Mouse (Mus musculus): ENCODE results near the gene Gm17019.
"Not testable (repeated sequence)": the region's sequence is repeated elsewhere in the genome, so short reads cannot be mapped to it uniquely, and the experiment has no call there.

Gm17019 gene

GRCm38 (mm10) chr5:14997556-14997955, 35.2 kb downstream of the Gm17019 start:
- in situ Hi-C loops (cut with MboI; ENCODE audit: low sequenced_read_pairs): not testable (repeated sequence)

GRCm38 (mm10) chr5:14996670-14997249, 36.0 kb downstream of the Gm17019 start:
- in situ Hi-C loops (cut with MboI; ENCODE audit: low sequenced_read_pairs): not testable (repeated sequence)

- in situ Hi-C loops (cut with MboI; ENCODE audit: low sequenced_read_pairs): not testable (repeated sequence)
These were observed 38.7 kb downstream of the Gm17019 start for GRCm38 (mm10) chr5:14994124-14994523.

GRCm38 (mm10) chr5:14990375-14991158, 42.2 kb downstream of the Gm17019 start:
- in situ Hi-C loops (cut with MboI; ENCODE audit: low sequenced_read_pairs): not testable (repeated sequence)

- in situ Hi-C loops (cut with MboI; ENCODE audit: low sequenced_read_pairs): not testable (repeated sequence)
These were observed 46.0 kb downstream of the Gm17019 start for GRCm38 (mm10) chr5:14986649-14987387.

All from CH12F3 (cell line).